Mouse (Mus musculus) embryonic facial prominence, embryonic 15.5 days (tissue): ENCODE results near the gene Hbb-bh1. TPM values are rescaled to one million over a fixed set of nuclear protein-coding genes. Genes with fewer than 3 reads are reported as not detected.
"Not testable (repeated sequence)": the region's sequence is repeated elsewhere in the genome, so short reads cannot be mapped to it uniquely, and the experiment has no call there.

Experiments used
- ATAC-seq: fragments of 200-750 bp; cut with Nextera tagmentation; 2 replicates; pipeline ENCODE4 v1.8.0; 2017; ENCODE audit warnings: low read depth, moderate TSS enrichment; ENCODE audit not compliant: insufficient number of reproducible peaks, low FRiP score, low TSS enrichment
- H3K27ac ChIP-seq: fragments of 300-500 bp; sonication (generic); replicated peaks from 2 replicates; pipeline ENCODE4 v1.5.1; 2015; ENCODE audit warnings: mild to moderate bottlenecking, inconsistent platforms
- H3K27me3 ChIP-seq: fragments of 300-500 bp; sonication (generic); 2 replicates; pipeline ENCODE4 v1.6.1; 2015; ENCODE audit warnings: inconsistent platforms
- H3K36me3 ChIP-seq: fragments of 300-500 bp; sonication (generic); 2 replicates; pipeline ENCODE4 v1.6.1; 2015; ENCODE audit warnings: mild to moderate bottlenecking, inconsistent platforms
- H3K4me1 ChIP-seq: fragments of 300-500 bp; sonication (generic); 2 replicates; pipeline ENCODE4 v1.6.1; 2015; ENCODE audit warnings: inconsistent platforms
- H3K4me2 ChIP-seq: fragments of 300-500 bp; sonication (generic); replicated peaks from 2 replicates; pipeline ENCODE4 v1.6.1; 2015; ENCODE audit warnings: mild to moderate bottlenecking, inconsistent platforms
- H3K4me3 ChIP-seq: fragments of 300-500 bp; sonication (generic); replicated peaks from 2 replicates; pipeline ENCODE4 v1.5.1; 2015; ENCODE audit warnings: mild to moderate bottlenecking, inconsistent platforms
- H3K9ac ChIP-seq: fragments of 300-500 bp; sonication (generic); 2 replicates; pipeline ENCODE4 v1.6.1; 2015; ENCODE audit warnings: inconsistent platforms
- H3K9me3 ChIP-seq: fragments of 300-500 bp; sonication (generic); replicated peaks from 2 replicates; pipeline ENCODE4 v1.6.1; 2016; ENCODE audit warnings: inconsistent platforms
- WGBS: fragments of 180-500 bp; shearing (Covaris S2); methylation state at CpG from one replicate; pipeline ENCODE4 v1.1.7; 2015; 5-methylcytosine and 5-hydroxymethylcytosine counted together
- polyA plus RNA-seq: library from polyadenylated mRNA; unstranded; fragments of >200 nt; fragmentation: Nextera tagmentation; extraction: Ambion mirVana; gene quantifications from 2 replicates; pipeline ENCODE4 v1.2.1, GENCODE M21; 2015

The Hbb-bh1 gene
- polyA plus RNA-seq, 1 experiment from 2014 or later, result 4.7 TPM

DNA sequence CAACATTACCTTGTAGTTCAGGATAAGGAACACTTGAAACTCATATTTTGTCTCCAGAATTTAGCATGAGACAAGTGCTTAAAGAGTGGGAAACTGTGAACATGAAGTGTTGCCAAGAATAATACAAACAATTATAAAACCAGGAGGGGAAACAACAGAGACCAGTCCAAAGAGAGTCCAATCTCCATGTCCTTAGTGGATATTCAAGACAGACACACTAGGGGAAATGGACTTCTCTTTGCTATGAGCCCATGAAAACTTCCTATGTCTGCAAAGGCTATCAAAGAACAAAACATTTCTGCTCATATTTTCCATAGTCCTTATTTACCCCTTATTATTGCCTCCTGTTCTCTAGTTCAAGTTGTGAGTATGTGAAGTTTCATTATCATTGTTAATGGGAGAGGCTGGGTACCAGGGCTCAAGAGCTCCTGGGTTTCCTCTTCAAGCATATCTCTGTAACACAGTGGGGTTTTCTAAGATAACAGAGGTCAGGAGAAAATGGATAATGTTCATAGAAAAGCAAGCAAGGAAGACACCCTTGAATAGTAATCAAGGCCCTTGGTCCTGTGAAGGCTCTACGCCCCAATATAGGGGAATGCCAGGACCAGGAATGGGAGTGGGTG is 31.6 kb downstream of the Hbb-bh1 start:
- Histone ChIP-seq H3K27ac (no peak overlapping the region), H3K4me3 (no peak overlapping the region), H3K9me3 (no peaks in the 10 kb centered on the region), H3K36me3 (no peaks in the 10 kb centered on the region), H3K27me3 (no peaks in the 10 kb centered on the region), H3K9ac (no peak overlapping the region), H3K4me1 (no peaks in the 10 kb centered on the region), H3K4me2 (no peak overlapping the region)
- no peak for ATAC-seq
- 82% methylated on average over 1 of the region's 1 CpGs for WGBS

DNA sequence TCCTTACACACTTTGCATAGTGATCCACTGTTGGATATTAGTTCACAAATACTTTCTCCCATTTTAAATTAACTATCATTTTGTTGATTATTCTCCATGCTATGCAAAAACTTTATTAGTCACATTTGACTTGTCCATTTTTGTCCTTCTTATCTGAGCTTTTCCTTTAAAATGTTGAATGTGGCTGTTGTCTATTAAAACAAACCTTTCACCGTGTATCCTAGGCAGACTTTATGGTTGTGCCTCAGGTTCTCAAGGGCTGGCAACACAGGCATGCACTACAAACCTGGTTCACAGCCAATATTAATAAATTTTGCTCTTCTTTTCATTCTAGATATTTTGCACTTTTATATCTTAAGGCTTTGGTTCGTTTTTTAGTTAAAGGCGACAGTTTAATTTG is 32.2 kb downstream of the Hbb-bh1 start:
- Histone ChIP-seq H3K27ac (no peak overlapping the region), H3K4me1 (no peaks in the 10 kb centered on the region), H3K9me3 (no peaks in the 10 kb centered on the region), H3K36me3 (no peaks in the 10 kb centered on the region), H3K27me3 (no peaks in the 10 kb centered on the region), H3K4me2 (no peak overlapping the region), H3K4me3 (no peak overlapping the region), H3K9ac (no peak overlapping the region)
- no peak for ATAC-seq
- WGBS, result 75% methylated on average over 3 of the region's 3 CpGs

DNA sequence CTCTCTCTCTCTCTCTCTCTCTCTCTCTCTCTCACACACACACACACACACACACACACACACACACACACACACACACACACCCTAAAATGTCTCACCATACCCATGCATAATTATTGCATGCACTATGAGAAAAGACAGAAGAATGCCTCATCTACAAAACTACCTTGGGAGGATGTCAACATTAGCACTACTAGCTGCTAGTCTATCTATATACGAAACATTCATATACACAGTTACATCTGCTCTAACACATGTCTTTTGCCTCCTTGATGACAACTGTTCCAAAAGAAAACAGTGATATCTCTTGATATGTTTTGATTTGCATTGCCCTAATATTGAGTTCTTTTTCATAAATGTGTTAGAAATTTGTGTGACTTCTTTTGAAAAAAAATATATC is 32.7 kb downstream of the Hbb-bh1 start:
- Histone ChIP-seq H3K4me1 (no peaks in the 10 kb centered on the region), H3K4me2 (no peak overlapping the region), H3K27ac (no peak overlapping the region), H3K27me3 (no peaks in the 10 kb centered on the region), H3K36me3 (no peaks in the 10 kb centered on the region), H3K4me3 (no peak overlapping the region), H3K9me3 (no peaks in the 10 kb centered on the region), H3K9ac (no peak overlapping the region)
- ATAC-seq, result no peak
- 79% methylated on average over 1 of the region's 1 CpGs for WGBS

DNA sequence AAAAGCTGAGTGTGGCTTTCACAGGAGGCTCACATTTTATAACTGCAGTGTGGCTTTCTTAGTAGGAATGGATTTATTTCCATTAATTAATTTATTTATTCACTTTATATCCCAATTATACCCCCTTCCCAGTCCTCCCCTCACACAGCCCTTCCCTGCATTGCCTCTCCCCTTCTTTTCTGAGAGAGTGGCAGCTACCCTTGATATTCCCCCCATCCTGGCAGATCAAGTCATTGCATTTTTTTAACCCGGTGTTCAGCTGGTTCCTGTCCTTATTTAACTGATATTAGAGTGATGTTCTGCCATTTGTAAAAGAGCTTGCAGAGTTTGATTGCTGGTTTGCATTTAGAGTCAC is 33.2 kb downstream of the Hbb-bh1 start:
- H3K4me3 ChIP-seq, result no peak overlapping the region
- ATAC-seq, result no peak
- H3K27ac ChIP-seq, result no peak overlapping the region
- no peaks in the 10 kb centered on the region for H3K36me3 ChIP-seq
- no peak overlapping the region for H3K4me2 ChIP-seq
- H3K4me1 ChIP-seq, result no peaks in the 10 kb centered on the region
- WGBS, result 50% methylated on average over 1 of the region's 1 CpGs
- H3K27me3 ChIP-seq, result no peaks in the 10 kb centered on the region
- no peak overlapping the region for H3K9ac ChIP-seq
- no peaks in the 10 kb centered on the region for H3K9me3 ChIP-seq

GRCm38 (mm10) chr7:103808971-103809800 is 33.8 kb downstream of the Hbb-bh1 start:
- ATAC-seq, result no peak
- Histone ChIP-seq H3K36me3 (no peaks in the 10 kb centered on the region), H3K27me3 (no peaks in the 10 kb centered on the region), H3K4me2 (no peak overlapping the region), H3K4me3 (no peak overlapping the region), H3K27ac (no peak overlapping the region), H3K9me3 (no peaks in the 10 kb centered on the region), H3K4me1 (no peaks in the 10 kb centered on the region), H3K9ac (no peak overlapping the region)
- WGBS, result 73% methylated on average over 5 of the region's 5 CpGs

- H3K9ac ChIP-seq, H3K4me2 ChIP-seq, H3K4me1 ChIP-seq, H3K27ac ChIP-seq, H3K36me3 ChIP-seq, H3K9me3 ChIP-seq, H3K4me3 ChIP-seq, H3K27me3 ChIP-seq, ATAC-seq: not testable (repeated sequence)
- WGBS, result 75% methylated on average over 2 of the region's 2 CpGs
These were observed 34.8 kb downstream of the Hbb-bh1 start for GRCm38 (mm10) chr7:103808120-103808519.

- Histone ChIP-seq H3K4me3 (no peak overlapping the region), H3K4me1 (no peaks in the 10 kb centered on the region), H3K27ac (no peak overlapping the region), H3K4me2 (no peak overlapping the region), H3K9ac (no peak overlapping the region), H3K36me3 (no peaks in the 10 kb centered on the region), H3K9me3 (no peaks in the 10 kb centered on the region), H3K27me3 (no peaks in the 10 kb centered on the region)
- no peak for ATAC-seq
- 52% methylated on average over 1 of the region's 1 CpGs for WGBS
These were observed 36.1 kb downstream of the Hbb-bh1 start for GRCm38 (mm10) chr7:103806856-103807255.

DNA sequence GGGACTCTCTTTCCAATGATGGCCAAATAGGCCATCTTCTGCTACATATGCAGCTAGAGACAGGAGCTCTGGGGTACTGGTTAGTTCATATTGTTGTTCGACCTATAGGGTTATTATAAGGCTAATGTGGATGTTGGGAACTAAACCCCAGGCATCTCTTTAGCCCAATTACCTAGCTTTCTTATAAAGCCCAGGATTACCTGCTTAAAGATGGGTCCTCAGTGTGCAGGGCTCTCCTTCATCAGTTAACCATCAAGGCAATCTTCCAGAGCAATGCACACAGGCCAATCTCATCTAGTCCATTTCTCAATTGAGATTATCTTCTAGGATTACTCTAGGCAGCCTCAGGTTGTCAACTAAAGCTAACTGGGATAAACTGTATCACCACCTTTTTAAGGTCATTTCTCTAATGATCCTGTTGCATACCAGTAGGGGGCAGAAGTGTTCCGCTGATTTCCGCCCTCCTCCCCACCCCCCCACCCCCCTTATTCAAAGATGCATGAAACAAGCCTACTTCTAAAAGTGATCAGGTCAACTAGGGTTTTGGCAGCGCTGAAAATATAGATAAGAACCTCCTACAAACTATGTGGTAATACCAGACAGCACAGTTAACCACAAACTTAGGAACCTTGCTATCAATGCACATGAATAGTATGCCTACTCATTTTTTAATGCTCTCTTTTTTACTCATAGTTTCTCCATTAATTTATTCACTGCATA is 50.1 kb downstream of the Hbb-bh1 start:
- 21% methylated on average over 4 of the region's 4 CpGs for WGBS
- H3K27me3 ChIP-seq, result no peaks in the 10 kb centered on the region
- no peak overlapping the region for H3K4me3 ChIP-seq
- no peak overlapping the region for H3K9ac ChIP-seq
- H3K27ac ChIP-seq, result no peak overlapping the region
- no peaks in the 10 kb centered on the region for H3K36me3 ChIP-seq
- ATAC-seq, result no peak
- no peaks in the 10 kb centered on the region for H3K4me1 ChIP-seq
- H3K9me3 ChIP-seq, result no peaks in the 10 kb centered on the region
- no peak overlapping the region for H3K4me2 ChIP-seq

- H3K36me3 ChIP-seq, result no peaks in the 10 kb centered on the region
- no peak within 1 kb of the TSS for H3K4me3 ChIP-seq
- WGBS, result 67% methylated on average over 3 of the region's 3 CpGs
- H3K9me3 ChIP-seq, result no peaks in the 10 kb centered on the region
- H3K27me3 ChIP-seq, result no peaks in the 10 kb centered on the region
- H3K9ac ChIP-seq, result no peak within 1 kb of the TSS
- no peak within 1 kb of the TSS for H3K27ac ChIP-seq
- ATAC-seq, result no peak
- H3K4me2 ChIP-seq, result no peak within 1 kb of the TSS
- H3K4me1 ChIP-seq, result no peaks in the 10 kb centered on the region
These were observed 51.2 kb downstream of the Hbb-bh1 start, which contains the start of gene Olfr67 for GRCm38 (mm10) chr7:103791721-103792120. TSS of gene Olfr67 (minus strand) at chr7:103791821.
